Mouse (Mus musculus) large intestine, adult 2 months (tissue): ENCODE data around the gene Gm17677. TPM values are rescaled to one million over a fixed set of nuclear protein-coding genes. Genes with fewer than 3 reads are reported as not detected.

Experiments
- DNase-seq: peaks from one replicate; pipeline ENCODE4 v3.0.0-alpha.2; 2012; ENCODE audit warnings: low read depth, low spot score
- WGBS: fragments of 180-500 bp; shearing (Covaris S2); methylation state at CpG from one replicate; pipeline ENCODE4 v1.1.7; 2018; 5-methylcytosine and 5-hydroxymethylcytosine counted together
- polyA plus RNA-seq: library from polyadenylated mRNA; depleted of rRNA; stranded (reverse); fragments of >200 nt; gene quantifications from 2 replicates; pipeline ENCODE4 v1.2.3, GENCODE M21; 2012; rRNA removed

Gm17677 gene
- polyA plus RNA-seq: not detected in 2 replicates

GRCm38 (mm10) chr9:35740749-35741148 lies at the start of gene Gm17677:
TSS of gene Gm17677 (plus strand) at chr9:35741049.
- no peak for DNase-seq

DNA sequence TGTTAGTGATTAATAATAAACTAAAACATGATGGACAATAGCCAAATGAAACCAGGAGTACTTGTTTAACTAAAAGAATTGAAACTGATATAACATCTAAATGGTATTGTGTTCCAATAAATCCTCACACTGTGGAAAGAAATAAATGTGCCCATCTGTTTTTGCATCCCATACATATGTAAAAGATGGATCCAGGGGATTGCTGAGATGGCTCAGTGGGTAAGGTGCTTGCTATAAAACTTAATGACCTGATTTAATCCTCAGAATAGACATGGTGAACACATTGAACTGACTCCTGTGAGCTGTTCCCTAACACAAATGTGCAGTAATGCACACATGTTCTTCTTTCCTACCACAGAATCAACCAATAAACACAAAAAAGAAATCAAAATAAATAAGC lies 48.9 kb upstream of the Gm17677 start:
- no peak for DNase-seq

DNA sequence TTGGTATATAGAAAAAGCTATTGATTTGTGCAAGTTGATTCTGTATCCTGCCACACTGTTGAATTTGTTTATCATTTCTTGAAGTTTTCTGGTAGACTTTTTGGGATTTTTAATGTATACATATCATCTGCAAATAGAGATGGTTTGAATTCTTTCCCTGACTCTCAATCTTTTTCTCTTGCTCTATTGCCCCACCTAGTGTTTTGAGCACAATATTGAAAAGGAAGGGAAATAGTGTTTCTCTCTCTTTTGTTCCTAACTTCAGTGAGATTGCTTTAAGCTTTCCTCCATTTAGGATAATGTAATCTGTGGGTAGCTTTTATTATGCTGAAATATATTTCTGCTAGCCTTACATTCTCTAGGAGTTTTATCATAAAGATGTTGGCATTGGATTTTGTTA lies 33.6 kb upstream of the Gm17677 start:
- no peak for DNase-seq

GRCm38 (mm10) chr9:35756843-35757242 lies 16.0 kb downstream of the Gm17677 start:
- DNase-seq: no peak

GRCm38 (mm10) chr9:35778009-35778408 lies 37.2 kb downstream of the Gm17677 start, which contains the start of gene Gm17727:
TSS of gene Gm17727 (minus strand) at chr9:35778109.
- DNase-seq: no peak
- WGBS: 55% methylated on average over 3 of the region's 3 CpGs

GRCm38 (mm10) chr9:35790001-35790400 lies 49.2 kb downstream of the Gm17677 start, which contains the start of the genes Gm27235 and D730048I06Rik:
TSS of gene Gm27235 (minus strand) at chr9:35790101.
TSS of gene D730048I06Rik (minus strand) at chr9:35790112.
- DNase-seq: no peak
- 78% methylated on average over 3 of the region's 3 CpGs for WGBS

Other genes starting within 250 kb of the Gm17677 start
- gene Gm1113, start 222.8 kb upstream of the Gm17677 start, polyA plus RNA-seq: not detected in 2 replicates
- gene Ddx25, start 182.5 kb upstream of the Gm17677 start, polyA plus RNA-seq: 0.03 and 0.04 TPM in 2 replicates
- 1.8 and 2.1 TPM in 2 replicates for gene Pus3, start 182.5 kb upstream of the Gm17677 start, polyA plus RNA-seq
- gene Pate2, start 170.8 kb upstream of the Gm17677 start, polyA plus RNA-seq: not detected in 2 replicates
- gene Hyls1, start 170.7 kb upstream of the Gm17677 start, polyA plus RNA-seq: 1.8 and 1.9 TPM in 2 replicates
- not detected in 2 replicates for gene Pate4, start 129.1 kb upstream of the Gm17677 start, polyA plus RNA-seq
- not detected in 2 replicates for gene Pate3, start 92.8 kb upstream of the Gm17677 start, polyA plus RNA-seq
- gene Pate1, start 53.7 kb upstream of the Gm17677 start, polyA plus RNA-seq: not detected in 2 replicates
- not detected in 2 replicates for gene Gm17727, start 37.1 kb downstream of the Gm17677 start, polyA plus RNA-seq
- not detected in 2 replicates for gene Gm27235, start 49.1 kb downstream of the Gm17677 start, polyA plus RNA-seq
- gene D730048I06Rik, start 49.1 kb downstream of the Gm17677 start, polyA plus RNA-seq: 0.07 and 0.14 TPM in 2 replicates
- not detected in 2 replicates for gene 9230110F15Rik, start 103.1 kb downstream of the Gm17677 start, polyA plus RNA-seq
- gene 9230113P08Rik, start 167.4 kb downstream of the Gm17677 start, polyA plus RNA-seq: not detected in 2 replicates